Mouse (Mus musculus) lung, embryonic 14.5 days (tissue): ENCODE results near the gene Cadm4. TPM values are rescaled to one million over a fixed set of nuclear protein-coding genes. Genes with fewer than 3 reads are reported as not detected.

Experiments used
- ATAC-seq: fragments of 200-750 bp; cut with Nextera tagmentation; 2 replicates; pipeline ENCODE4 v1.8.0; 2017; ENCODE audit warnings: mild to moderate bottlenecking, moderate TSS enrichment, moderate library complexity; ENCODE audit not compliant: insufficient read depth
- DNase-seq: peaks from one replicate; pipeline ENCODE4 v3.0.0-alpha.2; 2015
- H3K27ac ChIP-seq: fragments of 300-500 bp; sonication (generic); 2 replicates; pipeline ENCODE4 v1.5.1; 2014; ENCODE audit warnings: low read depth, mild to moderate bottlenecking, moderate library complexity
- H3K27me3 ChIP-seq: fragments of 300-500 bp; sonication (generic); 2 replicates; pipeline ENCODE4 v1.6.1; 2014; ENCODE audit warnings: low read length, control low read depth; ENCODE audit not compliant: insufficient read depth
- H3K36me3 ChIP-seq: fragments of 300-500 bp; sonication (generic); 2 replicates; pipeline ENCODE4 v1.6.1; 2014; ENCODE audit warnings: control low read depth; ENCODE audit not compliant: insufficient read depth
- H3K4me1 ChIP-seq: fragments of 300-500 bp; sonication (generic); 2 replicates; pipeline ENCODE4 v1.6.1; 2014; ENCODE audit warnings: antibody characterized with exemption, control low read depth; ENCODE audit not compliant: insufficient read depth
- H3K4me2 ChIP-seq: fragments of 300-500 bp; sonication (generic); 2 replicates; pipeline ENCODE4 v1.6.1; 2014; ENCODE audit warnings: mild to moderate bottlenecking
- H3K4me3 ChIP-seq: fragments of 300-500 bp; sonication (generic); 2 replicates; pipeline ENCODE4 v1.5.1; 2014; ENCODE audit warnings: low read depth, low read length
- H3K9ac ChIP-seq: fragments of 300-500 bp; sonication (generic); 2 replicates; pipeline ENCODE4 v1.6.1; 2014
- H3K9me3 ChIP-seq: fragments of 300-500 bp; sonication (generic); 2 replicates; pipeline ENCODE4 v1.6.1; 2016; ENCODE audit warnings: low read depth, low read length, control low read depth
- CTCF ChIP-seq: IDR thresholded peaks from 2 replicates; pipeline ENCODE4 v1.5.1; 2016; ENCODE audit warnings: antibody characterized with exemption, low read depth
- WGBS: fragments of 180-500 bp; shearing (Covaris S2); extraction: QIAGEN DNeasy Blood & Tissue Kit; methylation state at CpG from one replicate; pipeline ENCODE4 v1.1.7; 2014; 5-methylcytosine and 5-hydroxymethylcytosine counted together
- polyA plus RNA-seq: library from polyadenylated mRNA; unstranded; fragments of >200 nt; fragmentation: Nextera tagmentation; extraction: Ambion mirVana; gene quantifications from 2 replicates; pipeline ENCODE4 v1.2.1, GENCODE M21; 2014

Gene Cadm4
- polyA plus RNA-seq, 1 experiment from 2014 or later: 0.72 TPM

DNA sequence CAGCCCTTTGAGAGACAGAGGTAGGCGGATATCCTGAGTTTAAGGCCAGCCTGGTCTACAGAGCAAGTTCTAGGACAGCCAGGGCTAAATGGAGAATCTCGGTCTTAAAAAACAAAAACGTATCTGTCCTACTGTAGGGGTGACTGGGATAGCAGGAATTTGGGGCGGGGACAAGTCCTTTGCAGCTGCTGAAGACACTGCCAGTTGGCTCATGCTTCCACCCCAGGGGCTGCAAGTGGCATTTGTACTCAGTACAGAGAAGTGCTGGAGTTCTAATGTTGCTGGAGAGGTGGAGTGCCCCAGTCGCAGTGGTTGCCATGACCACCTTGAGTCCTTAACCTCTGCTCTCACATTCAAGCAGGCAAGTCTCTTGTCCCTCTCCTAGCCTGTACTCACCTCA is 41.0 kb downstream of the Cadm4 start:
- Histone ChIP-seq H3K4me3 (no peak overlapping the region), H3K4me1 (no peaks in the 10 kb centered on the region), H3K9ac (no peak overlapping the region; the same call in 1 of the 2 replicates), H3K36me3 (no peaks in the 10 kb centered on the region), H3K9me3 (no peaks in the 10 kb centered on the region), H3K27ac (no peak overlapping the region), H3K4me2 (no peak overlapping the region), H3K27me3 (no peaks in the 10 kb centered on the region)
- DNase-seq (peak; percentile 21), ATAC-seq (peak; percentile 56; the same call in 1 of the 2 replicates)
- TF ChIP-seq CTCF: no peak
- 50% methylated on average over 5 of the region's 5 CpGs for WGBS

- Histone ChIP-seq H3K9me3 (no peaks in the 10 kb centered on the region), H3K4me2 (no peak overlapping the region), H3K27ac (no peak overlapping the region), H3K27me3 (no peaks in the 10 kb centered on the region), H3K4me1 (no peaks in the 10 kb centered on the region), H3K4me3 (no peak overlapping the region), H3K36me3 (no peaks in the 10 kb centered on the region), H3K9ac (no peak overlapping the region)
- no peak for DNase-seq
- 82% methylated on average over 6 of the region's 6 CpGs for WGBS
- ATAC-seq: no peak
- TF ChIP-seq CTCF: no peak
Observed at GRCm38 (mm10) chr7:24523723-24524122, 41.9 kb downstream of the Cadm4 start.

DNA sequence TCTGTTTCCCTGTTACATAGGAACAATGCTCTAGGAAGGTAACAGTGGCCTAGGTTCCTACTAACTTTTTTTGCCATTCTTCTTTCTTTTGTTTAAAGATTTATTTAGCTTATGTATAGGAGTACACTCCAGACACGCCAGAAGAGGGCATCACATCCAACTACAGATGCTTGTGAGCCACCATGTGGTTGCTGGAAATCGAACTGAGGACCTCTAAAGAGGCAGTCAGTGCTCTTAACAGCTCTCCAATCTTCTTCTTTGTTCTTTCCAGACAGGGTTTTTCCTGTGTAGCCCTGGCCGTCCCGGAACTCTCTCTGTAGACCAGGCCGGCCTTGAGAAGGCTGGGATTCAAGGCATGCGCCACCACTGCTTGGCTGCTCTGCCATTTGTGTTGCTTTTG is 43.2 kb downstream of the Cadm4 start:
- DNase-seq (no peak), ATAC-seq (no peak)
- Histone ChIP-seq H3K36me3 (no peaks in the 10 kb centered on the region), H3K9ac (no peak overlapping the region), H3K4me1 (0 out of 2 replicates have a peak, but pooled peaks cover 2% of the 10 kb centered on the region), H3K9me3 (no peaks in the 10 kb centered on the region), H3K4me2 (no peak overlapping the region), H3K4me3 (no peak overlapping the region), H3K27ac (no peak overlapping the region), H3K27me3 (no peaks in the 10 kb centered on the region)
- TF ChIP-seq CTCF: no peak
- WGBS: 73% methylated on average over 6 of the region's 6 CpGs

DNA sequence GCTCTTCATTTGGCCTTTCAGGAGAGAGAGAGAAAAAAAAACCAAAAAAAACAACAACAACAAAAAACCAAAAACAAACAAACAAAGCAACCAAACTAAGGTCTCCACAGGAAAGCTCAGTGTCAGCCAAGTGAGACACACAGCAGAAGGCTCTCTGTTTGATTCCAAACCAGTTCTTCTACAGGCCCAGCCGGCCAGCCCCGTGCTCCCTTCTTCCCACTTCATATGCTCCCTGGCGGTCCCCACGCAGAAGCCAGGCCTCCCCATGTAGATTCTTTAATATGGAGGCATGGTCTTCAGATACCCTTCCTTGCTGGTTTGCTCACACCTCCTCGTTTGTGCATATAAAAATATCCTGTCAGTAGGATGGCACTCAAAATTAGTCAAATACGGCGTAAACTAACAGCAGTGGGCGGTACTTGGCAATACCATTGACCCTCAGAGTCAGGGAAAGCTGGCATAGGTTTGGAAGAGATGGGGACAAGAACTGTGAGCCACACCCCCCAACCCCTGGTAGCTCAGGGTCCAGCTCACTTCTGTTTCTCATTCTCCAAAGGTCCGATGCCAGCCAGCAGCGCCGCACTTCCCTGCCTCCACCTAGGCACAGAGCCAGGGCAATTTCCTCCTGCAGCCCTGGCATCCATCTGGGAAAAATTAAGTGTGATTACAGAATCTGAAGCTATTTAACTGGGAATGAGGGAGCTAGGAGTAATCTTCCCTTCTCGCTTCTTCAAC is 44.0 kb downstream of the Cadm4 start:
- H3K9ac ChIP-seq: no peak overlapping the region
- no peak overlapping the region for H3K4me2 ChIP-seq
- no peak for ATAC-seq
- no peak overlapping the region for H3K27ac ChIP-seq
- 85% methylated on average over 12 of the region's 12 CpGs for WGBS
- TF ChIP-seq CTCF: no peak
- no peaks in the 10 kb centered on the region for H3K36me3 ChIP-seq
- H3K4me3 ChIP-seq: no peak overlapping the region
- 0 out of 2 replicates have a peak, but pooled peaks cover 2% of the 10 kb centered on the region for H3K4me1 ChIP-seq
- no peaks in the 10 kb centered on the region for H3K9me3 ChIP-seq
- no peaks in the 10 kb centered on the region for H3K27me3 ChIP-seq
- DNase-seq: no peak

- H3K4me1 ChIP-seq: 0 out of 2 replicates have a peak, but pooled peaks cover 2% of the 10 kb centered on the region
- no peak overlapping the region for H3K4me2 ChIP-seq
- DNase-seq: no peak
- no peak overlapping the region for H3K9ac ChIP-seq
- 91% methylated on average over 11 of the region's 11 CpGs for WGBS
- H3K27me3 ChIP-seq: no peaks in the 10 kb centered on the region
- no peak for ATAC-seq
- H3K27ac ChIP-seq: no peak overlapping the region
- H3K36me3 ChIP-seq: peaks cover 10% of the 10 kb centered on the region
- TF ChIP-seq CTCF: no peak
- H3K4me3 ChIP-seq: no peak overlapping the region
- no peaks in the 10 kb centered on the region for H3K9me3 ChIP-seq
Observed at GRCm38 (mm10) chr7:24528861-24529260, 47.0 kb downstream of the Cadm4 start.

DNA sequence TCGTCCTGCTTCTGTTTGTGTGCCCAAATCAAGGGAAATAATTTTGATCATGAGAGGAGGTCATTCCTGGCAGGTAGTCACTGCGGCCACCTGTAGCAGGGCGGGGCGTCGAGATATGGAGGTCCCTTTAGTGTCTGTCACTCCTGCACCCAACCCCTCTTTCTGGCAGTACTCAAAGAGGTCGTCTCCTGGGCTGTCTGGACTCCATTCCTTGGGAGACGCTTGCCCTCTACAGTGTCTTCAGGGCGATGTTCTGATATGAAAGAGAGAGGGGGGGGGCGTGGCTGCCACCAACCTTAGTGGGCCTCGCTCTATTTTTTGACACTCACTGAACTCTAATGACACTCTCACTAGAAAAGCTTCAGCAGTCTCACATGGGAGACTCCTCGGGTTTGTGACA is 47.8 kb downstream of the Cadm4 start:
- ATAC-seq: no peak
- Histone ChIP-seq H3K4me1 (0 out of 2 replicates have a peak, but pooled peaks cover 2% of the 10 kb centered on the region), H3K27me3 (no peaks in the 10 kb centered on the region), H3K4me3 (peak overlapping the region; percentile 61), H3K9ac (peak overlapping the region; percentile 68), H3K27ac (peak overlapping the region; percentile 86; the same call in 1 of the 2 replicates), H3K9me3 (no peaks in the 10 kb centered on the region), H3K36me3 (peaks cover 15% of the 10 kb centered on the region), H3K4me2 (peak overlapping the region; percentile 77)
- WGBS: 59% methylated on average over 11 of the region's 11 CpGs
- no peak for TF ChIP-seq CTCF
- no peak for DNase-seq

DNA sequence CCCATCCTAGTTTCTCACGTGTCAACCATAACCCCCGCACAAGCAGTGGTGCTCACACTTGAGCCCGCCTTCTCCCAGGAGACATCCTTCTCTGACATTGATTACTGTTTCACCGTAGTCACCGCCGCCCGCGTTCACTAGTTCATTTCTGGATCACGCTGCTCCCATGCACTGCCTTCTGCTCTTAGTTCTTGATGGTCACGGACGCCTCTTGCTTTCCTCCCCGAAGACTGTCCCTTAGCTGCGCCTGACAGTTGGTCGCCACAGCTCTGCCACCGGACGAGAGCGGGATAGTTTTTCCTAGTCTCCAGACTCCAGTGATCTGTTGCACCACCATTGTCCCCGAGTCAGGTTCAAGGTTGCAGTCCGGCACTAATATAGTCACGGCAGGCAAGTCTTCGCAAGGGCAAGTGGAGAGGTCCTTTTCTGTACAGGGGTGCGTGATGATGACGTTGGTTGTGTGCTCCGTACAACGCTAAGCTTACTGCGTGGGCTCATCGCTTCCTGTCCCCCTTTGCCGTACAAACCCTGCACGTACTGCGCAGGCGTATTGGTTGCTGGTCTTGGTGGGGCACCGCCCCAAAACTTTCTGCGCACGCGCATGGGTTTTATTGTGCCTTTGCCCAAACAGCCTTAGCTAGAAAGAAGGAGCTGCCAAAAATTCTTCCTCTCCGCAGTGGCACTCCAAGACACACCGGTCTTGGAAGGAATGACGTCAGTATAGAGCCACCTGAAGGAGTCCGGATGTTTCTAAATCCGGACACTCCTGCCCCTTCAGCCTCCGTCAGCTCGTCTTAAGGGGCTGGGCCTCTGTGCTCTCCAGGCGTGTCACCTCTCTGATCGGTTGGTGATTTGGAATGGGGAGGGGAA is 48.5 kb downstream of the Cadm4 start, which contains the start of gene Irgq:
Irgq (plus strand) TSS at position 628 of the 870 bp plus-strand sequence.
- ATAC-seq: peak; percentile 95
- WGBS: under 1% methylated on average over 44 of the region's 44 CpGs

More for the DNA sequence above, 48.5 kb downstream of the Cadm4 start, which contains the start of gene Irgq:
- DNase-seq: peak; percentile 100
- peak within 1 kb of the TSS; percentile 86 for H3K27ac ChIP-seq
- H3K27me3 ChIP-seq: no peaks in the 10 kb centered on the region
- H3K9ac ChIP-seq: peak within 1 kb of the TSS; percentile 83
- no peak for TF ChIP-seq CTCF
- peak within 1 kb of the TSS; percentile 77 for H3K4me2 ChIP-seq
- peaks cover 22% of the 10 kb centered on the region for H3K36me3 ChIP-seq
- peak within 1 kb of the TSS; percentile 61 for H3K4me3 ChIP-seq
- H3K9me3 ChIP-seq: no peaks in the 10 kb centered on the region
- H3K4me1 ChIP-seq: 0 out of 2 replicates have a peak, but pooled peaks cover 2% of the 10 kb centered on the region
